Mouse (Mus musculus) erythroid progenitor cell, adult 5-6 weeks (primary cell): ENCODE results near the gene Prpf4b. TPM values are rescaled to one million over a fixed set of nuclear protein-coding genes. Genes with fewer than 3 reads are reported as not detected.
"Not testable (repeated sequence)": the region's sequence is repeated elsewhere in the genome, so short reads cannot be mapped to it uniquely, and the experiment has no call there.

ENCODE experiments used
- ATAC-seq: replicated peaks from 2 replicates; pipeline ENCODE4 v1.8.0; 2016; ENCODE audit warnings: moderate number of reproducible peaks, mild to moderate bottlenecking, moderate TSS enrichment, inconsistent platforms; ENCODE audit not compliant: poor library complexity, low FRiP score, severe bottlenecking
- total RNA-seq, 2 experiments: library from RNA; stranded (forward) in 1 of 2; stranded (reverse) in 1 of 2; fragments of 150-400 nt in 1 of 2; fragments of 186-747, 209-891 nt in 1 of 2; gene quantifications; 2 replicates each; pipeline versions ENCODE4 v1.2.3 to v1.2.4; 2015 to 2017; ENCODE audit warnings: low replicate concordance in 2 of 2

Gene Prpf4b
- total RNA-seq (2015; ENCODE audit: low replicate concordance) (145 and 202 TPM in 2 replicates), total RNA-seq (2017; ENCODE audit: low replicate concordance) (119 and 123 TPM in 2 replicates)

DNA sequence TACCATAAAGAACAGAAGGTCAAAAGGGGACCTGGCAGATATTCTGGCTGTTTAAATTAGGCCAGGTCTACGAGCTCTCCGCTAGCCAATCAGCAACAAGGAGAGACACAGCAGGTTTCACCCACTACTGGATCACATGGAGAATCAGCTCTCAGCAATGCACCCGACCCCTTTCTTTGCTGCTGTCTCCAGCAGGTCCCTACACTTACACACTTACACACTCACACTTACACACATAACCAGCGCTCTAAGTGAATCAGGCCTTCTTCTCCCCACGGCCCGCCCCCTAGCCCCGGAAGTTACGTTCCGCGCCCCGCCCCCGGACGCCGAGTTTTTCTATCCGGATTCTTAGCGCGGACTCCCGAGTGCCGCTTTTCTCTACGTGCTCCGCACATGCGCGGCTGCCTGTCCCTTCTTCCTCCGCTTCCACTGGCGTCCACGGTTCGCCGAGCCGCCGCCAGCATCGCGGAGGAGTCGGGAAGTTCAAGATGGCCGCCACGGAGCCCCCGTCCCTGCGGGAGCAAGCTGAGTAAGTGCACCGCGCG is at the start of gene Prpf4b:
Gene Prpf4b (plus strand): TSS at position 137 of the 545 bp plus-strand sequence.
- ATAC-seq: peak; percentile 78

DNA sequence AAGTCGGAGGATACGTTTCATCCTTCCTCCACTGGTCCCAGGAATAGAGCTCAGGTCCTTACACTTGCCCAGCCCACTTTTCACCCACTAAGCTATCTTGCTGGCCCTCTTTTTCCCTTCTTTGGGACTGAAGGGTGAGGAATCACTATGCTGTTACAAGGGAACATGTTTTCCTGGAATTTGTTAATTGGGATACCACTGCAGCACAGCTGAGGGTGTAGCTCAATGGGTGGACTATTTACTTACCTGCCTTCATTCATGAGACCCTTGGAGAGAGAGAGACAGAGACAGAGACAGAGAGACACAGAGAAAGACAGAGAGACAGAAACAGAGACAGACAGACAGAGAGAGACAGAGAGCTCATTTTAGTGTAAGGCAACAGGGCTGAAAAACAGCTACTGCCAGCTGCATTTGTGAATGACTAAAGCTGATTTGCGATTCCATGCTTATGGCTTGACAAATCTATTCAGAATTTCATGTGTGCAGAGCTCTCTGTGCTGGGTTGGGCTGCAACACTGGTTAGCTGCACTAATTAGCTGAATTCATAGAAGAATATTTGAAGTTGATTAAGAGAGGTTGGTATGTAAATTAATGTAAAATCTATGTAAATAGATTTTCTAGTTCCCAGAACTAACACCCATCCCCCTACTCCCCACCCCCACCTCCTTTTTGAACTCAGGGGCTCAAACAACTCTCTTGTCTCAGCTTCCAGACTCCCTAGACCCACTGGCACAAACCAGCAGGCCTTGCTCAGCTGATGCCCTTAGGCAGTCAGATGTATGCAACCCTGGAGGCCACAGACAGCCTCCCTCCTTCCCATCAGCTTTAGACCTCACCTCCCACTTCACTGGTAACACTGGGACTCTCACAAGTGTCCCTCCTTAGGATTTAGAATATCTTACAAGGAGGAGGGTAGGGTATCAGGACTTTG is 48.1 kb upstream of the Prpf4b start:
- no peak for ATAC-seq

DNA sequence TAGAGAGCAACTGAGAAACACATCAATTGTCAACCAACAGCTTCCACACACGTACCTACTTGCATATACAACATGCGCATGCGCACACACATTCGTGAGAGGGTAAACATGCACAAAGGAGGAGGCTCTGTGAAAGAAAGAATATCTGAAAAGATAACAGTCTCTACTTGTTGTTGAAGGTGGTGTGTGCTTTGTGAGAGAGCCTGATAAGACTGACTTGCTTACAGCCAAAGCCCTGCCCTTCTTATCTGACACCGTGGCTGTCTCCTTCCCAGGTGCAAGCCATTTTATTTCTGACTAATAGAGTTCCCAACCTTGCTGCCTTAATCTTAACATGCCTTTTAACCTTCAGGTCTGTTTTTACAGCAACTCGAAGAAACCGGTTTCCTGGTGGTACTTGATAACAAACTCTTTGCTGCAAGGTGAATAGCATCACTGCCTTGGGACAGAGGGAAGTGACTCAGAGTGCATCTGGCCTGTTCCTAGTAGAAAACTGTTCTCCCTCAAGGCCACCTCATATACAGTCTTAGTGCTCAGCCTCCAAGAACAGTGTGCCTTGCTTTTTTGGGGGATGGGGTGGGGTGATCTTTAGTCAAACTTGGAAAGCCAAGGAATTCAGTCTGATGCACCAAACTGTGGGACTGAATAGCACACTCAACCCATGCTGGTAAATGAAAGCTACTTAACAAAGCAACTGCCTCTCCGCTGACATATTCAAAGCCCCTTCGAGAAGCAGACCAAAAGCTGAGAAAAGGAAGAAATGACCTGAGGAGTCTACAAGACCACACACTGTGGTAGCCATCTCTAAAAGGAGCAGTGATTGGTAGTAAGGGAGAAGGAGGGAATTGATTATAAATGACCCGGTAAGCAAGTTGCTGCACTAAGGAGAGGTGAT is 46.9 kb upstream of the Prpf4b start:
- peak; percentile 62 for ATAC-seq

DNA sequence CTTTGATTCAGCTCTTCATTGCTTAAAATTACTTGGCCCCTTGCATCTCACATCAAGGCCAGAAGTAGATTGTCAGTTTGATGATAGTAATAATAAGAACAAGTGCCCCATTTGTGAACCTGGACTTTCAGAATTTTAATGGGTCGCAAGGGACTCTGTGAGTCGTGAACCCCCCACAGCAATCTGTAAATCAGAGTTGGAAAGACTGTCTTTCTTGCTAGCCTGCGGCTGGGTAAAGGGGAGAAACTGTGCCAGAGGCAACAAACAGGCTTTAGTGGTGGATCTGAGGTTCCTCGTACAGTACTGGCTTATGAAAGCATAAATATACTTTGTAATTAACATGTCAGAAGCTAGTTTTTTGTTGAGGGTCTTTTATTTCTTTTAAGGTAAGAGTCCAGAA is 32.3 kb upstream of the Prpf4b start:
- no peak for ATAC-seq

DNA sequence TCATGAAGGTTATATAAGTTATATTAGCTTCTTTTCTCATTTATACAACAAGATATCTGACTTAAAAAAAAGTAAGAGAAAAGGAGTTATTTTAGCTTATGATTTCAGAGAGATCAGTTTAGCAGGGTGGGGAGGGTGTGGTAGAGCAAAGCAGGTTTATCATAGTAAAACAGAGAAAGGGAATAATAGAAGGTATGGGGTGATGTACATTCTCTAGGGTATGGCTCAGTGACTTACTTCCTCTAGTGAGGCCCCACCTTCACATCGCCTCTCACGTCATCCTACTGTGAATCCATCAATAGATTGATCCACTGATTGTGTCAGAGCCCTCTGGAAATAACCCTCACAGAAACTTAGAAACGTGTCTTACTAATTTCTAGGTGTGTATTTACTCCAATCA is 24.3 kb upstream of the Prpf4b start:
- ATAC-seq: no peak

DNA sequence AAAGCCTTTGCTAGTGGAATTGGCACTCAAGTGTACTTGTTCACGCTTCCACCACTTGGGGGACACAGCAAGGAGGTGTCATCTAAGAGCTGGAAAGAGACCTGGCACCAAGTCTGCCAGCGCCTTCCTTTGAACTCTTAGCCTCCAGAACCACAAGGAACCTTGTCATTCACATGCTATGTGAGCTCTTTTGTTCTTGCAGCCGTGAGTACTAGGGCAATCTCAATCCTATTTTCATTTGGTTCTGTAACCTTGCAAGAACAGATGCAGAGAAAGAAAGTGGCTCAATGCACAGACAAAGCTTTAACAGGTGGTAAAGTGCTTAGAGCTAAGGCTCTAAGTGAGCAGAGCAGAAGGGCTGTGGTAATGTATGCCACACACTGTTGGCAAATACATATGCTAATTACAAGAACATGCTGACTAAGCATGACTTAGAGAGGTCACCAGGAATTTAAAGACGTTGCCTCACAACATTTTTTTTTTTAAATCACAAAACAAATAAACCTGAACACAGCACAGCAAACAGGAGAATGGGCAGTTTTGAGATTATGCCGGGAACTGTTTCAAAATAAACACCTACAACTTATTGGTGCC is 23.8 kb upstream of the Prpf4b start:
- ATAC-seq: no peak

DNA sequence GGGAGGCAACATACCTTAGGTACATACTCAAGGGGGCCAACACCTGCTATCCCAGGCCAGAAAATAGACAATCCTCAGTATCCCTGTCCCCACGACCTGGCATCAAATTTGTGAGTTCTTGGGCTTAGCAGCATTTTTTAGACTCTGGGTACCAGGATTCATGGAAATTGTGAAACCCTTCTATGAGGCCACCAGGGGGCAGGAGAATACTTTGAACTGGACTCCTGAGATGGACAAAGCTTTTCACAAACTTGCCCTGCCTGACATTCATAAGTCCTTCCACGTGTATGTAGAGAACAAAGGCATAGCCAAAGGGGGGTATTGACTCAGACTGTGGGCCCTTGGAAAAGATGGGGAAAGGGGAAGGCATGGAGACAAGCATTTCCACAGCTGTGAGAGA is 17.6 kb upstream of the Prpf4b start:
- ATAC-seq: no peak

DNA sequence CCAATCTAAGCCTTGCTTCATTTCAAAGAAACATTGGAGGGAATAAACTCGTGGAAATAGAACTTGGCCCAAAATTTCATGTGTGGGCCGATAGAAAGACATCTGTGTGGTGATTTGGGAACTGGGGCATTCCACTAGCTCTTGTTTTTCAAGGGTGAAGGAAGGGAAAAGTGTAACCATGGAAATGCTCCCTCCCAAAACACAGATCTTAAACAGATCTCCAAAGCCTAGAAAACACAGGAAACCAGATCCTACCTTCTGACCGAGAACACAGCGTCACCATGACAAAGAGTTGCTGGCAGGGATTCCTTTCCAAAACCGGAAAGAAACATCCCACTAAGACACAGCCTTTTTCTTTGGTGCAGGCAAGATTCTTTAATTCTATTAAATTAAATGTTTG is 15.7 kb upstream of the Prpf4b start:
- ATAC-seq: no peak

DNA sequence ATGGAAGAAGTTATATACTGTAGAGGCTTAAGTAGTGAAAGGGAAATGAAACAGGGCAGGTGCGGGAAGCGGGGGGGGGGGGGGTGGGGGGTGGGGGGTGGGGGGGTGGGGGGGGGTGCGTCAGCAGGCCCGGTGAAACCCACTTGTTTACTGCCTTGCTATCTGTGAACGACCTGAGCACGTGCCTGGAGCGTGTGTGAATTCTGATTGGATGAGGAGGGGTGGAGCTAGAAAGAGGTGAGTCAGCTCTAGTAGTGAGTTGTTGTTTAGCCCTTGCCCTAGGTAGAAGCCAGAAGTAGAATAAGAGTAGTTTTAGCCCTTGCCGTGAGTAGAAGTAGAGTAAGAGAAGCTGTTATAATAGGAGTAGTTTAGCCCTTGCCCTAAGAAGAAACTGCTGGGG is 13.9 kb upstream of the Prpf4b start:
- ATAC-seq: not testable (repeated sequence)

DNA sequence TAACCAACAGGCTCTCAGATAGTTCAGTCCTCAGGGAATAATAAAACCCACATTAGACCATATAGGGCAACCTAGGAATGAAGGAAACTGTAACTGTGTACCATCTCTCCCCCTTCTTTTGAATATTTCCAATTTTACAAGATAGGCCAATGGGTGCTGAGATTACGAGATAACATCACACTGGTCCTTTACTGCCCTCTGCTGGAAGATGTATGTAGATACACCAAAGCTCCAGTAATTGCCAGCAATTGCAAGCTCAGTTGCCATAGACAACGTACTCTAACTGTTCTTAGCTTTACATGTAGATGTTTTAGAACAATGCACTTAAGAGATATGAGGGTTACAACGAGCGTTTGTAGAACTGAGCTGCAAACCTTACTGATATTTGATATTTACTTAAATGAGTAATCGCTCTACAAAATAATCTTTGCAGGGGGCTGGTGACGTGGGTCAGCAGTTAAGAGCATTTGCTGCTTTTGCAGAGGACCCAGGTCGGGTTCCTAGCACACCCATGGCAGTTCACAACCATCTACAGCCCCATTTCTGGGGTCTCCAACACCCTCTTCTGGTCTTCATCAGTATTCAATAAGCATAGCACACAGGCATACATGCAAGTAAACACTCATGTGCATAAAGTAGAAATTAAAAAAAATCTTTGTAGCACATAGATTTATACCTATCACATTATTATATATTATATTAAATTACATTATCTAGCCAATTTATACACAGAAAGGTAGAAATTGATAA is 10.5 kb upstream of the Prpf4b start:
- ATAC-seq: peak; percentile 65; the same call in 1 of the 2 replicates

DNA sequence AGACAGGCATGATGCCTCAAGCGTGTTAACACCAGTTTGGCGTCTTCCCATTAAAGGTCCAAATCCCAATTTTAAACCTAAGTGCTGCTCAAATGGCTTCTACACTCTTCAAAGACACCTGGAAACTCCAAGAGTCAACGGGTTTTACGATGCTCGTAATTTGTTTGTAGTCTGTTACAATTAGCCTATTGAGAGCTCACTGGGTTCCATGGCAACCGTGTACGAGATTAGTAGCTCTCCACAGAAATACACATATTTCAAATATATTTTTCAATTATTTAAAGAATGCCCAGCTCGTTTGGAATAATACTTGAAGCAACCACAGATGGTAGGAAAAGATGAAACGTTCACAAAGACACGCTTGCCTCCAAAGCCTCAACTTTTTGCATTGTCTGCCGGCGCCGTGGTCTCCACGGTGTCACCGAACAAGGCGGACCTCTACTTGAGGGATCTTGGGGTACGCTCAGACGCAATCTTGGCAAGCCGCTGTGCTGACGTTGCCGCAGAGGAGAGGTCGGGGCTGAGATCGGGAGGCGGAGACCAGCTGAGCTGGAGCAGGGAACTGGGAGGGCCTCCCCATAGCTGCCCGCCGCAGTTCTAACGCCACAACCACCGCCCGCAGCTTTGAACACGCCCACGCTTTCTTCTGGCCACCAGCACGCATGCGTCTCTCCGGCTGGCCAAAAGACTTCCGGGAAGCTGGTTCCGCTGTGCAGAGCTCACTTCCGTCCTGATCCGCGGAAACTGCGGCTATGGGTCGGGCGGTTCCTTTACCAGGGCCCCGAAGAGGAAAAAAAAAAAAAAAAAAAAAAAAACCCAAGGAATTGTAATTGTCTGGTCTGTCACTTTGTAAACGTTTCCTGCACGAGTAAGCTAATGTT is 1.1 kb upstream of the Prpf4b start:
- peak; percentile 93 for ATAC-seq

DNA sequence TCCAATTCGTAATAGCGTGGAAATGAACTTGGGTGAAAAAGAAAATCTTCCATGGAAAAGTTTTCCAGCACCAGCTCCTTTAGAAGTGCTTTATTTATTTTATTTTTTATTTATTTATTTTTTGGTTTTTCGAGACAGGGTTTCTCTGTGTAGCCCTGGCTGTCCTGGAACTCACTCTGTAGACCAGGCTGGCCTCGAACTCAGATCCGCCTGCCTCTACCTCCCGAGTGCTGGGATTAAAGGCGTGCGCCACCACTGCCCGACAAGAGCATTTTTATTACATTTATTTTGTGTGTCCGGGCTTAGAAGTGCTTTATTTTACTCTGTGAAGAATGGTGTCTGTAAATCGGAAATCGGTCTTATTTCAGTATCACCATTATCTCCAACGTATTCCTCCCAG is 366 bp upstream of the Prpf4b start:
- ATAC-seq: not testable (repeated sequence)

DNA sequence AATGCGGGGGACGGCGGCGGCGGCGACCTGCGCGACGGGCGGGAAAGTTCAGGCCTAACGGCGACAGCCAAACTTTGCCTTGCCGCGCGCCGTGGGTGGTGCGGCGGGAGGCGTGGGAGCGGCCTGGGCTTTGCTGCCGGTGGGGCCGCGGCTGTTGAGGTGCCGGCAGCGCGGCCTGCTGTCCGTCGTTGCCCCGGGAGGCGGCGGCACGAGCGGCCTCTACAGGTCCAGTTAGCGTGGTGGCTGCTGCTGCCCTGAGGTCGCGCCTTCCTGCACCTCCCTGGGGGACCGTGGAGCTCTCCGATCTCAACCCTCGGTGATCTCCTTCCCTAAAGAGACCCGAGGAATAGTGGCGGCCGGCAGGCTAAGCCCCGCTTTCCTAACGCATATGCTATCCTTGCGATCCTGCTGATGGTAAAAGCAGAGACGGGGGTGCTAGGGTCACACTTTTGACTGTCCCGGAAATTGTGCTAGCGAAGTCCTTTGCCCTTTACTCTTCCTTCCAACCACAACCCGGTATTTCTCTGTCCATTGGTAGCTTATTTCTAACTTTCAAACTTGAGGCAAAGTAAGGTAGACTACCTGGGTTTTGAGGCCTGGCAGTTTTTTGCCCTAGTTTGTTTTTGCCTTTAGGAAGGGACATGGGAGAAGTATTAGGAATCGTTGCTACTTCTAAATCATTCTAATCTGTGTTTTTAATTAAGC is 791 bp downstream of the Prpf4b start:
- peak; percentile 72 for ATAC-seq

DNA sequence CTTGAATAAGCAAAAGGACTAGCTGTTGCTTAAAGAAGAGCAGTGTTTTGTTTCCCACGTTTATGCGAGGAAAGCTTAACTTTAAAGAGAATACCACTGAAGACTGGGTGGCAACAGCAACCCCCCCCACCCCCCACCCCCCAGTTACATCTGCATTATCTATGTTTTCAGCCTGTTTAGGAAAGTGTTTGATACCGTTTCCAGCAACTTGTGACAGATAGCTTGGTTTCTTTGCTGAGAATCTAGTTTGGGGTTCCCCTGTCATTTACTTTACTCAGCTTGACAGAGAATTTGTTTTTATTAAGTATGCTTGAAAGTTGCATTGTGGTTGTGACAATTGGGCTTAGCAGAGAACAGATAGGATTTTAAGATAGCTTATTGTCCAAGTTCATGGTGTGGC is 1.4 kb downstream of the Prpf4b start:
- no peak for ATAC-seq

DNA sequence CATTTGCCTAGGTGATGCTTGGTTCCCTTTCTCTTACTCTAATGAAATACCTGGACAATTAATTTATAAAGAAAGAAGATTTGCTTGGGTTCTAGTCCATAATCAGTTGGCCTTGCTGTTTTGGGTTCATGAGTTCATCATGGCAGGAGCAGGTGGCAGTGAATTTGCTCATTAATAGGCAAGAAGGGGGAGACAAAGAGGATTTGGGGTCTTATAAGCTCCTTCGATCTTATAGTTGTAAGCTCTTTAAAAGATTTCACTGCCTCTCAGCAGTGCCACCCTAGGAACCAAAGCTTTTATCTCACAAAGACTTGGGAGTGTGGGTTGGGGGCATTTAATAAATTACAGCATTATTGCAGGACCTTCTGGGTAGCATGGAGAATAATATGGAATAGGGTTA is 17.8 kb downstream of the Prpf4b start:
- no peak for ATAC-seq

DNA sequence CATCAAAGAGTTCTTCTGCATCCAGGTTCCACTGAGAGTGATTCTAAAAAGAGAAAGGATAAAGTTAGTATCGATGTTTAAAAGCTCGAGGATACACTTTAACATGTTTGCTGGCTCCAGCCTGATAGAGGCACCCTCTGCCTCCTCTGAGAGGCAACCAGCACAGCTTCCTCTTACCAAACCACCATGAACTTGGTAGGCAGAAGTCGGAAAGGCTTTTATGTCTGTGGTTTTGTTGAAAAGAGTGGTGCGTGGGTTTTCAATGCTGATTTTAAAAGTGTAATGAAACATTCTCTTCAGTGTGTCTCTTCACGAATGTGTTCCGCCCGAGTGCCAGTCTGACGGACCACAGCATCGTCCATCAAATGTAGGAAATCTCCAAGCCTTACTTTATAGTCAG is 39.5 kb downstream of the Prpf4b start:
- ATAC-seq: no peak

DNA sequence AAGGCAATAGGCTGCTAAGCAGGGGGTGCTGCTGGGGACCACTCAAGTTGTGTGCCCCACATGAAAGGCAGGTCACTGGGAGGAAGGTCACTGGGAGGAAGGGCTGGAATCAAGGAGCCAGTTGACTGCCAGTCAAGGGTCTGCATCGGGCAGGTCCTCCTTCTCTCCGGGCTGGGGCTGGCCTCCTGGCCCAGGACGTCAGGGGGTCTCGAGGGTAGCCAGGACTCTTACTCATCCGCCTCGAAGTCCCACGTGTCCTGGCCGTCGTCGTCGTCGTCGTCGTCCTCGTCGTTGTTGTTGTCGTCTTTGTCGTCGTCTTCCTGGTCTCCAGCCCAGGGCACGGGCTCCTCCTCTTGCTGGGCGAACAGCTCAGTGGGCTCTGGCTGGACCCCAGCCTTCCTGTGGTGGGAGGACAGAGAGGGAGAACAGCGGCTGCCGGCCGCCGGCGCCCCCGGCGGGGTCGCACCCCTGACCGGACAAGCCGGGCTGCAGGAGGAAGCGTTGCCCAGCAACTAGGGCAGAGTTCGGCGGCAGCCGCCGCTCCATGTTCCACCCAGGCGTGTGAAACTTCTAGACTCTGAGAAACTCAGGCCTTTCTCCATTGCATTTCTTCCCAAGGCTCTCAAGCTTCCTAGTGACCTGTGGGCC is 41.5 kb downstream of the Prpf4b start:
- ATAC-seq: no peak
